Mouse (Mus musculus) olfactory bulb, adult 2 months (tissue): Measurements from ENCODE around the gene Snx4.

Experiments
- CTCF ChIP-seq: fragments of 200-500 bp; IDR thresholded peaks from 2 replicates; pipeline ENCODE4 v1.5.1; 2012; ENCODE audit warnings: low read depth, mild to moderate bottlenecking, low read length, moderate library complexity; ENCODE audit not compliant: insufficient read depth
- POLR2A ChIP-seq: fragments of 200-500 bp; IDR thresholded peaks from 2 replicates; pipeline ENCODE4 v1.6.1; 2012; ENCODE audit warnings: mild to moderate bottlenecking, low read depth, low read length, moderate library complexity; ENCODE audit not compliant: insufficient read depth

DNA sequence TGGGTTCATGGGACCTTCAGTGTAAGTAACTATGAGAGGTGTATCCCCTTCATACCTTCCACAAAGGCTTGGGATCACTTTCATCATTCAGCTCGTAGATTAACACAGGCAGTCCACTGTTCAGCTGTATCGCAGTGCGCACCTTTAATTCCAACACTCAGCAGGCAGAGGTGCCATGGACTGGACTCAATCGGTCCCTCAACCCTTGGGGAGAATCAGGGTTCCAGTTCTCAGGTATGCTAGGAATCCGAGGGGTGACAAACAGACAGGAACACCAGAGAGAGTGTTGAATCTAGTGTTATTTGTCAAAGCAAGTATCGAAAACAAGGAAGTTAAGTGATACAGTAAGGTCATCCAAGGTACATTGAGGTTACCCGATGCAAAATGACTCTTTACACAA, 41.0 kb downstream of the Snx4 start:
- TF ChIP-seq POLR2A = no peak
- TF ChIP-seq CTCF = no peak
